Mouse (Mus musculus) MEL (cell line): Measurements from ENCODE around the gene Spp2.

Experiments
- CTCF ChIP-seq, 3 experiments: IDR thresholded peaks in 2 of 3; conservative IDR thresholded peaks in 1 of 3; 2 replicates each; pipeline ENCODE4 v1.5.1; 2011 to 2012; ENCODE audit warnings: low read length in 3 of 3, low read depth in 2 of 3, mild to moderate bottlenecking in 2 of 3, improper control_type of control experiment in 1 of 3, inconsistent platforms in 1 of 3, mixed read lengths in 1 of 3, moderate library complexity in 1 of 3; ENCODE audit not compliant: control insufficient read depth in 1 of 3, insufficient read depth in 1 of 3, poor library complexity in 1 of 3, severe bottlenecking in 1 of 3
- POLR2A ChIP-seq, 2 experiments: IDR thresholded peaks; 2 replicates each; pipeline ENCODE4 v1.6.1; 2011 to 2012; ENCODE audit warnings: low read length in 2 of 2, mild to moderate bottlenecking in 2 of 2, control low read depth in 1 of 2, improper control_type of control experiment in 1 of 2, low read depth in 1 of 2, moderate library complexity in 1 of 2; ENCODE audit not compliant: control insufficient read depth in 1 of 2, insufficient read depth in 1 of 2, poor library complexity in 1 of 2

DNA sequence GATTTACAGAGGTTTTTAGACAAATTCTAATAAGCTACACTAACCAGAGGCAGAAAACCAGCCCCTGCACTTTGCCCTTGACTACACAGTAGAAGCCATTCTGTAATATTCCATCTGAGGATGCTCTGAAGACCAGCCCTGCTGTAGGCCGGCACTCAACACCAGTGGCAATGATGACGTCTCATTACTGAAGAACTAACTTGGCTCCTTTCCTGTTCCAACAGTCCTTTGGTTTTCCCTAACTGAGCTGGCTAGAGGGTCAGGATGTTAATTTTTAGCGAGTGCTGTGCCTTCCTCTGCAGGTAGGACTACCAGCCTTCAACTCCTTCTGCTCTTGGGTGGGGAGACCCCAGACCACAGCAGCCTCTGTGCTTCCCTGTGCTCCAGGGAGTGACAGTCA is 47.9 kb downstream of the Spp2 start:
- TF ChIP-seq CTCF (IDR thresholded peaks at IDR 0.05 in 2 of 3, conservative IDR thresholded peaks at IDR 0.05 in 1 of 3; ENCODE audit: control insufficient read depth in 1 of 3, insufficient read depth in 1 of 3, low read depth in 2 of 3, low read length in 3 of 3, poor library complexity in 1 of 3, severe bottlenecking in 1 of 3) (no peak), POLR2A (IDR thresholded peaks at IDR 0.05; ENCODE audit: control insufficient read depth in 1 of 2, insufficient read depth in 1 of 2, low read depth in 1 of 2, low read length in 2 of 2, poor library complexity in 1 of 2) (no peak)
